Mouse (Mus musculus) lung, postnatal 0 days (tissue): ENCODE measurements around the gene Jazf1. TPM values are rescaled to one million over a fixed set of nuclear protein-coding genes. Genes with fewer than 3 reads are reported as not detected.

Experiments
- ATAC-seq: fragments of 200-750 bp; cut with Nextera tagmentation; 2 replicates; pipeline ENCODE4 v1.8.0; 2017; ENCODE audit warnings: moderate library complexity
- DNase-seq: peaks from one replicate; pipeline ENCODE4 v3.0.0-alpha.2; 2016; ENCODE audit warnings: low spot score
- H3K27ac ChIP-seq: fragments of 300-500 bp; sonication (generic); 2 replicates; pipeline ENCODE4 v1.5.1; 2014; ENCODE audit warnings: antibody characterized with exemption, mild to moderate bottlenecking, low read length, mixed read lengths
- H3K27me3 ChIP-seq: fragments of 300-500 bp; sonication (generic); replicated peaks from 2 replicates; pipeline ENCODE4 v1.6.1; 2014; ENCODE audit warnings: low read length, mixed read lengths; ENCODE audit not compliant: insufficient read depth
- H3K36me3 ChIP-seq: fragments of 300-500 bp; sonication (generic); 2 replicates; pipeline ENCODE4 v1.6.1; 2014; ENCODE audit warnings: low read length, mixed read lengths; ENCODE audit not compliant: insufficient read depth
- H3K4me1 ChIP-seq: fragments of 300-500 bp; sonication (generic); 2 replicates; pipeline ENCODE4 v1.6.1; 2014; ENCODE audit warnings: antibody characterized with exemption, low read depth, low read length, mixed read lengths; ENCODE audit not compliant: insufficient read depth
- H3K4me2 ChIP-seq: fragments of 300-500 bp; sonication (generic); replicated peaks from 2 replicates; pipeline ENCODE4 v1.6.1; 2014; ENCODE audit warnings: low read depth, mild to moderate bottlenecking, low read length, moderate library complexity, mixed read lengths
- H3K4me3 ChIP-seq: fragments of 300-500 bp; sonication (generic); 2 replicates; pipeline ENCODE4 v1.5.1; 2014; ENCODE audit warnings: low read depth, low read length
- H3K9ac ChIP-seq: fragments of 300-500 bp; sonication (generic); replicated peaks from 2 replicates; pipeline ENCODE4 v1.6.1; 2014; ENCODE audit warnings: low read depth, mild to moderate bottlenecking
- H3K9me3 ChIP-seq: fragments of 300-500 bp; sonication (generic); 2 replicates; pipeline ENCODE4 v1.6.1; 2016; ENCODE audit warnings: low read length, mixed read lengths
- CTCF ChIP-seq: IDR thresholded peaks from 2 replicates; pipeline ENCODE4 v1.5.1; 2016; ENCODE audit warnings: antibody characterized with exemption, mild to moderate bottlenecking
- EP300 ChIP-seq: IDR thresholded peaks from 2 replicates; pipeline ENCODE4 v1.6.1; 2016; ENCODE audit warnings: antibody characterized with exemption, mild to moderate bottlenecking, control low read depth
- WGBS: fragments of 180-500 bp; shearing (Covaris S2); extraction: QIAGEN DNeasy Blood & Tissue Kit; methylation state at CpG from one replicate; pipeline ENCODE4 v1.1.7; 2014; 5-methylcytosine and 5-hydroxymethylcytosine counted together
- polyA plus RNA-seq: library from polyadenylated mRNA; unstranded; fragments of >200 nt; fragmentation: Nextera tagmentation; extraction: Ambion mirVana; gene quantifications from 2 replicates; pipeline ENCODE4 v1.2.1, GENCODE M21; 2015

Jazf1 gene
- polyA plus RNA-seq, 1 experiment from 2014 or later: 3.9 TPM

- H3K36me3 ChIP-seq: no peaks in the 10 kb centered on the region
- DNase-seq (no peak), ATAC-seq (no peak)
- no peak for TF ChIP-seq CTCF
- no peak for TF ChIP-seq EP300
- no peak overlapping the region for H3K9ac ChIP-seq
- H3K27ac ChIP-seq: peak overlapping the region; percentile 15; the same call in 1 of the 2 replicates
- no peak overlapping the region for H3K4me3 ChIP-seq
- WGBS: 93% methylated on average over 3 of the region's 3 CpGs
- no peaks in the 10 kb centered on the region for H3K4me1 ChIP-seq
- H3K4me2 ChIP-seq: no peak overlapping the region
- no peaks in the 10 kb centered on the region for H3K9me3 ChIP-seq
- no peaks in the 10 kb centered on the region for H3K27me3 ChIP-seq
Measured at GRCm38 (mm10) chr6:52954861-52955260, 113.6 kb downstream of the Jazf1 start.

GRCm38 (mm10) chr6:52954441-52954840 lies 114.0 kb downstream of the Jazf1 start:
- ATAC-seq (peak; percentile 87), DNase-seq (peak; percentile 81)
- Histone ChIP-seq H3K4me1 (no peaks in the 10 kb centered on the region), H3K27ac (no peak overlapping the region), H3K27me3 (no peaks in the 10 kb centered on the region), H3K36me3 (no peaks in the 10 kb centered on the region), H3K9ac (no peak overlapping the region), H3K9me3 (no peaks in the 10 kb centered on the region), H3K4me3 (no peak overlapping the region), H3K4me2 (no peak overlapping the region)
- TF ChIP-seq EP300 (no peak), CTCF (no peak)
- 43% methylated on average over 9 of the region's 9 CpGs for WGBS

DNA sequence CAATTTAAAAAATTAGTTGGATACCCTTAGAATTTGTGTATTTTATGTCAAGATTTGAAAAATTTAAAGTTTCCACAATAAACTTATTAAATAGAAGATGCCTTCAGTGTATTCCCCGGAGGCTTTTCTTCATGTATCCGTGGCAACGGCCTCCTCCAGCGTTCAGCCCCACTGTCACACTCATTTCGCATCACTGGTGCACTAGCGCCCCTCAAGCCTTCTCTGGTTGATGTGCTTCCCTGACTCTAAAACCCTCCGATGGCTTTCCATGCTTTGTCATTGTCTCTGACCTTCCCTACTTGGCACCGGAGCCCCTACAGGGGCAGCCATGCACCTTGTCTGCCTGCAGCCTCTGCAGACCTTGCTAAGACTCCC lies 115.9 kb downstream of the Jazf1 start:
- ATAC-seq: no peak
- DNase-seq: no peak

DNA sequence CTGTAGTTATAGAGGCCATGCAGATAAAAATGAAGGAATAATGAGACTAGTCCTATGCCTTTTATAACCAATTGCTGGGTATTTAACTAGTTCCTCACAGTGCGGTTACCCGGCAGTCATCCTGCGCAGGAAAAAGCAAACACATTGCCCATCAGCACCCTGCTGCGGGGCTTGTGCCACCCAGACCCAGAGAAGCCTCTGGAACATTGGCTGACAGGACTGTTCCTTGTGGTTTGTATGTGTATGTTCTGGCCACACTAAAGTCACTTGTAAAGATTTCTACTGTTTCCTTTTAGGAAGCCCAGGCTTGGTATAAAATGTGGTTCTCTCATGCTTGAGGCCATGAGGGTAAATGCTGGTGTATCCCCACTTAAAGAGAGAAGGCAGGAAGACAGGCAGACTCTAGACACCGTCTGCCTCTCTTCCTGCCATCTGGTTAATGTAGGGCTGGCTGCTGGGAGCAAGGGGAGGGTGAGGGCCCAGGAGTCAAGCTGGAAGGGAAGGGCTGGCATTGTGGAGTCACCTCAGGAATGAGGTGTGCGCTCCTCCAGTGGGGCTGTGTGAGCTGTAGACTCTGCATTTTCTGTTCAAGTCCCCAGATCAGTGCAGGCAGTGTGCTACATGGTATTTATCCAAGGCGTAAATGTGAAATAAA lies 116.4 kb downstream of the Jazf1 start:
- no peak for DNase-seq
- Histone ChIP-seq H3K9me3 (no peaks in the 10 kb centered on the region), H3K4me2 (no peak overlapping the region), H3K36me3 (no peaks in the 10 kb centered on the region), H3K4me3 (no peak overlapping the region), H3K27ac (no peak overlapping the region), H3K4me1 (no peaks in the 10 kb centered on the region), H3K9ac (no peak overlapping the region), H3K27me3 (no peaks in the 10 kb centered on the region)
- WGBS: 80% methylated on average over 7 of the region's 7 CpGs
- ATAC-seq: no peak
- TF ChIP-seq CTCF (no peak), EP300 (no peak)

More for the DNA sequence above, 115.9 kb downstream of the Jazf1 start:
- TF ChIP-seq EP300: no peak
- TF ChIP-seq CTCF: no peak
- 73% methylated on average over 8 of the region's 8 CpGs for WGBS
- no peak overlapping the region for H3K4me3 ChIP-seq
- no peak overlapping the region for H3K4me2 ChIP-seq
- no peak overlapping the region for H3K9ac ChIP-seq
- H3K27ac ChIP-seq: no peak overlapping the region
- H3K27me3 ChIP-seq: no peaks in the 10 kb centered on the region
- no peaks in the 10 kb centered on the region for H3K9me3 ChIP-seq
- H3K36me3 ChIP-seq: no peaks in the 10 kb centered on the region
- H3K4me1 ChIP-seq: no peaks in the 10 kb centered on the region

DNA sequence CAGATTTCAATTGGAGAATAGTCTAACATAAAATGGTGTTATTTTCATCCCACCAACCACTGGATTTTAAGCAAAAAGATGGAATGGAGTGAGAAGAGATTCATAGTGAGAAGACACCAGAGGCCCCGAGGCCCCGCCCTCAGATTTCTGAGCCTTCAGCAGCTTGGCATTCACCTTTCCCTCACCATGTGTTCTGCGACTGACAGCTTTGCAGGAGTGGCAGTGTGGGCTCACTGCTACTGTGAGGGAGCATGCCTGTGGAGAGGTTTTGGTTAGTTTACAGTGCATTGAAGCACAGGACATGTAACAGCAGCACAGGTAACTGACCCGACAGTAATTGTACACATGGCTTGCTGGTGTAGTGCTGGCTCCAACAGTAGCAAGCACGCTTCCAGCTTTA lies 118.1 kb downstream of the Jazf1 start:
- no peak overlapping the region for H3K4me3 ChIP-seq
- no peak overlapping the region for H3K9ac ChIP-seq
- no peaks in the 10 kb centered on the region for H3K27me3 ChIP-seq
- no peaks in the 10 kb centered on the region for H3K4me1 ChIP-seq
- H3K27ac ChIP-seq: no peak overlapping the region
- ATAC-seq (no peak), DNase-seq (no peak)
- no peak for TF ChIP-seq EP300
- TF ChIP-seq CTCF: no peak
- no peaks in the 10 kb centered on the region for H3K9me3 ChIP-seq
- 74% methylated on average over 5 of the region's 5 CpGs for WGBS
- H3K4me2 ChIP-seq: no peak overlapping the region
- H3K36me3 ChIP-seq: no peaks in the 10 kb centered on the region

DNA sequence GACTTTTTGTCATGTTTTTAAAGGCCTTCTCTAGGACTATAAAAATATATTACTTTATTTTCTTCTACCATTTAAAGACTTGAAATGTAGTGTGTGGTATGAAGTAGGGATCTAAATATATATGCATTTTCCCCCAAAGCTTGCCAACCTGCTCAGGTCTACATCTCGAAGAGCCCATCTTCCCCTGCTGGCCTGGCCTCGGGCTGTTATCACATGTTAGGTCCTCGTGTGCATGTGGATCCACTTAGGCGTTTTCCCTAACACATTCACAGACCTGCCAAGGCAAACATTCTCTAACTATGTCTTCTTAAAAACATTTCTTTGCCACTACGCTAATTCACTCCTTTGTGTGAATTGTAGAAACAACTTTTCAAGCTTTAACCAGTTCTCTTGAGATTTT lies 125.9 kb downstream of the Jazf1 start:
- Histone ChIP-seq H3K27me3 (no peaks in the 10 kb centered on the region), H3K4me3 (no peak overlapping the region), H3K9me3 (no peaks in the 10 kb centered on the region), H3K4me1 (no peaks in the 10 kb centered on the region), H3K36me3 (no peaks in the 10 kb centered on the region), H3K27ac (no peak overlapping the region), H3K9ac (no peak overlapping the region), H3K4me2 (no peak overlapping the region)
- ATAC-seq (no peak), DNase-seq (no peak)
- 48% methylated on average over 5 of the region's 5 CpGs for WGBS
- TF ChIP-seq EP300 (no peak), CTCF (no peak)

DNA sequence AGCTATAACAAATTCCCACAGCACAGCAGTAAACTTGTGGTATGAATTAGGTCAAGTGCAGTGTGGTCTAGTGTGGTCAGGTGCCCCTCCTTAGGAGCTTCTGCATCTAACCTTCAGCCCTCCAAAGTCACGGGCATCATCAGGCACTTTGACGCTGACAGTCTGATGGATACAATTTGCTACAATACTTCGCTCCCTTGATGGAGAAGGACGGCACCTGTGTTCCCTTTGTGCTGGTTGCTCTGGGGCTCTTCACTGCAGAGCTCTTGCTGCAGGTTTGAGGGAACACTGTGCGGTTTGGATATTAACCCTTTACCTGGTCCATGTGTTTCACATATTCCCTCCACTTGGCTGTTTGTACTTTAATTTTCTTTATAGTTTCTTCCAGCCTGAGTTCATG lies 126.3 kb downstream of the Jazf1 start:
- Histone ChIP-seq H3K27ac (no peak overlapping the region), H3K9ac (no peak overlapping the region), H3K4me3 (no peak overlapping the region), H3K4me2 (no peak overlapping the region), H3K4me1 (no peaks in the 10 kb centered on the region), H3K36me3 (no peaks in the 10 kb centered on the region), H3K9me3 (no peaks in the 10 kb centered on the region), H3K27me3 (no peaks in the 10 kb centered on the region)
- WGBS: 64% methylated on average over 5 of the region's 5 CpGs
- ATAC-seq (no peak), DNase-seq (no peak)
- no peak for TF ChIP-seq CTCF
- TF ChIP-seq EP300: no peak
